Comparison of ENCODE assay signal across 15 mouse cellular contexts in the genomic region with DNA sequence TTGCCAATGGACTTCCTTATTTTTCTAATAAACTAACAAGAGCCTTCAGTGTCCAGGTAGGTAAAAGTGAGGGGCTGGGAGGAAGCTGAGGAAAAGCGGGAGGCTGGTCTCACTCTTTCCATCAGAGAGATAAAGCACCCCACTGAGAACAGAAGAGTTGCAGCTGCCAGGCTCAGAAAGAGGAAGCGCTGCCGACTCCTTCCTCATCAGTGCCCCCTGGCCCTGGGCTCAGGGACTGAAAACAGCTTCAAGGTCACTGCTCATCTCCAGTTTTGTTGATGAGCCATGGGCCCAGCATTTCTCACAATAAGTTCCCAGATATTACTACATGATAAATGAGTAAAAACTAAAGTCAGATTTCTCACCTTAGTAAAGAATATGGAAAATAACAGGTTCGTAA. TPM values are rescaled to one million over a fixed set of nuclear protein-coding genes. Genes with fewer than 3 reads are reported as not detected.
DNase-seq lines count a peak whose midpoint lies in the region; ATAC-seq and TF ChIP-seq lines count a peak whose summit lies in the region.
"Had no signal": no experiment of that assay in that cellular context is flagged by ENCODE, and none has a peak within 500 bp of the region (broad histone marks: within the 10 kb centered on the region; RNA-seq: fewer than 3 reads in every experiment).

No protein-coding gene starts in this region.

- H3K9me3 ChIP-seq in liver, postnatal 0 days (ENCODE audit: low read length): no peaks in the 10 kb centered on the region
- no peaks in the 10 kb centered on the region for H3K9me3 ChIP-seq in liver, embryonic 12.5 days (replicated peaks)
- no peaks in the 10 kb centered on the region for H3K9me3 ChIP-seq in CH12.LX (replicated peaks; ENCODE audit: low read length)
- no peaks in the 10 kb centered on the region for H3K9me3 ChIP-seq in stomach, postnatal 0 days (ENCODE audit: control insufficient read depth, low read length)
- H3K9me3 ChIP-seq: forebrain, embryonic 13.5 days; hindbrain, embryonic 13.5 days; limb, embryonic 15.5 days had no signal

- H3K9ac ChIP-seq in liver, postnatal 0 days (replicated peaks): no peak overlapping the region
- H3K9ac ChIP-seq in liver, embryonic 12.5 days: no peak overlapping the region
- H3K9ac ChIP-seq in CH12.LX (ENCODE audit: insufficient read depth, low read depth): no peak overlapping the region
- H3K9ac ChIP-seq in stomach, postnatal 0 days (ENCODE audit: low read length): no peak overlapping the region
- H3K9ac ChIP-seq: forebrain, embryonic 13.5 days; hindbrain, embryonic 13.5 days; limb, embryonic 15.5 days had no signal

- TF ChIP-seq EP300 in liver, postnatal 0 days (IDR thresholded peaks at IDR 0.05; ENCODE audit: low read depth): no peak
- TF ChIP-seq EP300 in CH12.LX (IDR thresholded peaks at IDR 0.05; ENCODE audit: low read length): peak; percentile 61; the same call in 1 of the 2 replicates
- no peak for TF ChIP-seq EP300 in stomach, postnatal 0 days (optimal IDR thresholded peaks at IDR 0.05)

- no peak overlapping the region for H3K4me2 ChIP-seq in liver, postnatal 0 days (ENCODE audit: low read depth, low read length)
- H3K4me2 ChIP-seq in liver, embryonic 12.5 days: no peak overlapping the region
- peak overlapping the region; percentile 33; the same call in 1 of the 2 replicates for H3K4me2 ChIP-seq in CH12.LX (ENCODE audit: insufficient read depth, low read depth, poor library complexity, severe bottlenecking)
- H3K4me2 ChIP-seq in stomach, postnatal 0 days (replicated peaks; ENCODE audit: low read depth): no peak overlapping the region
- H3K4me2 ChIP-seq: forebrain, embryonic 13.5 days; hindbrain, embryonic 13.5 days; limb, embryonic 15.5 days had no signal

- H3K4me1 ChIP-seq in liver, postnatal 0 days (ENCODE audit: insufficient read depth): peaks cover 16% of the 10 kb centered on the region; the same call in 1 of the 2 replicates
- H3K4me1 ChIP-seq in liver, embryonic 12.5 days: no peaks in the 10 kb centered on the region
- peaks cover 0 to 30% of the 10 kb centered on the region in 2 experiments; a peak in 2 of 4 replicates for H3K4me1 ChIP-seq in CH12.LX (ENCODE audit: control insufficient read depth in 1 of 2, insufficient read depth in 2 of 2)
- H3K4me1 ChIP-seq in stomach, postnatal 0 days (replicated peaks; ENCODE audit: control insufficient read depth, insufficient read depth): no peaks in the 10 kb centered on the region
- H3K4me1 ChIP-seq: forebrain, embryonic 13.5 days; hindbrain, embryonic 13.5 days; limb, embryonic 15.5 days had no signal

- WGBS in liver, postnatal 0 days (ENCODE audit: insufficient replicate concordance): 38% methylated on average over 4 of the region's 4 CpGs
- 25% methylated on average over 4 of the region's 4 CpGs for WGBS in liver, embryonic 12.5 days (ENCODE audit: insufficient replicate concordance)
- 71% methylated on average over 4 of the region's 4 CpGs for WGBS in stomach, postnatal 0 days

- H3K4me3 ChIP-seq in liver, postnatal 0 days (ENCODE audit: low read depth, low read length): no peak overlapping the region
- H3K4me3 ChIP-seq in liver, embryonic 12.5 days: no peak overlapping the region
- no peak overlapping the region for H3K4me3 ChIP-seq in CH12.LX (replicated peaks in 1 of 3; ENCODE audit: low read depth in 2 of 3, low read length in 2 of 3, poor library complexity in 1 of 3)
- no peak overlapping the region for H3K4me3 ChIP-seq in stomach, postnatal 0 days (ENCODE audit: low read depth, low read length)
- no peak overlapping the region for H3K4me3 ChIP-seq in layer of hippocampus, adult 2 months
- H3K4me3 ChIP-seq: forebrain, embryonic 13.5 days; hindbrain, embryonic 13.5 days; limb, embryonic 15.5 days had no signal

- H3K36me3 ChIP-seq in liver, postnatal 0 days (replicated peaks; ENCODE audit: insufficient read depth, low read length): no peaks in the 10 kb centered on the region
- H3K36me3 ChIP-seq in liver, embryonic 12.5 days: no peaks in the 10 kb centered on the region
- H3K36me3 ChIP-seq in CH12.LX (replicated peaks in 1 of 2; ENCODE audit: control insufficient read depth in 1 of 2, insufficient read depth in 1 of 2, low read length in 1 of 2): no peaks in the 10 kb centered on the region
- no peaks in the 10 kb centered on the region for H3K36me3 ChIP-seq in stomach, postnatal 0 days (ENCODE audit: control insufficient read depth, insufficient read depth, low read length)
- H3K36me3 ChIP-seq: hindbrain, embryonic 13.5 days; limb, embryonic 15.5 days had no signal

- peak; percentile 36; the same call in 1 of the 2 replicates for TF ChIP-seq CTCF in liver, postnatal 0 days (IDR thresholded peaks at IDR 0.05; ENCODE audit: low read depth)
- peak in 1 of 2 experiments; percentile 69; a peak in 2 of 4 replicates for TF ChIP-seq CTCF in CH12.LX (conservative IDR thresholded peaks at IDR 0.05 in 1 of 2, IDR thresholded peaks at IDR 0.05 in 1 of 2; ENCODE audit: low read depth in 2 of 2, low read length in 2 of 2)
- TF ChIP-seq CTCF in stomach, postnatal 0 days (IDR thresholded peaks at IDR 0.05; ENCODE audit: low read depth): peak; percentile 26; the same call in 1 of the 2 replicates
- TF ChIP-seq CTCF in layer of hippocampus, adult 2 months (conservative IDR thresholded peaks at IDR 0.05): no peak

- no peak for TF ChIP-seq POLR2A in CH12.LX (IDR thresholded peaks at IDR 0.05; ENCODE audit: low read depth, low read length)

- DNase-seq in liver, postnatal 0 days: no peak
- peak; percentile 73 for DNase-seq in CH12.LX (ENCODE audit: extremely low read depth)
- DNase-seq in stomach, postnatal 0 days (ENCODE audit: low spot score): no peak
- no peak for DNase-seq in cerebellum, adult 9-11 months
- no peak for DNase-seq in layer of hippocampus, adult 2 months (ENCODE audit: low spot score in 2 of 2)
- DNase-seq: cerebellum, adult 8-10 months; embryo, embryonic 11 days; midbrain, embryonic 14.5 days had no signal

- TF ChIP-seq RAD21 in CH12.LX (IDR thresholded peaks at IDR 0.05; ENCODE audit: low read depth, low read length): peak; percentile 60

- no peaks in the 10 kb centered on the region for H3K79me2 ChIP-seq in CH12.LX (replicated peaks; ENCODE audit: control insufficient read depth, extremely low read depth, insufficient read depth, poor library complexity, severe bottlenecking)

- H3K27me3 ChIP-seq in liver, postnatal 0 days (ENCODE audit: insufficient read depth, low read length): no peaks in the 10 kb centered on the region
- H3K27me3 ChIP-seq in liver, embryonic 12.5 days (replicated peaks): no peaks in the 10 kb centered on the region
- no peaks in the 10 kb centered on the region for H3K27me3 ChIP-seq in CH12.LX (replicated peaks)
- no peaks in the 10 kb centered on the region for H3K27me3 ChIP-seq in stomach, postnatal 0 days (ENCODE audit: control insufficient read depth, insufficient read depth, low read length)
- H3K27me3 ChIP-seq: forebrain, embryonic 13.5 days; hindbrain, embryonic 13.5 days; limb, embryonic 15.5 days; Patski had no signal

- in situ Hi-C loops in CH12.LX (cut with MboI; ENCODE audit: low pct_ligation_motif_present, low pct_unique_long_range_greater_than_20kb, low sequenced_read_pairs): loop anchor here (10.0 kb wide), 1 partner anchor 273 kb away; no protein-coding TSS in a partner anchor

- ATAC-seq in liver, postnatal 0 days: no peak
- no peak for ATAC-seq in liver, embryonic 12.5 days
- peak; percentile 89 for ATAC-seq in granulocyte monocyte progenitor cell, adult 5-6 weeks (replicated peaks; ENCODE audit: poor library complexity, severe bottlenecking)
- ATAC-seq in stomach, postnatal 0 days (ENCODE audit: low FRiP score, low TSS enrichment): no peak
- ATAC-seq: forebrain, embryonic 13.5 days; Patski had no signal

- dilution Hi-C loops in CH12.LX (cut with MboI; ENCODE audit: extremely low pct_ligation_motif_present, extremely low pct_unique_long_range_greater_than_20kb, low sequenced_read_pairs): no loop called here

- H3K27ac ChIP-seq in liver, postnatal 0 days (ENCODE audit: low read depth): no peak overlapping the region
- H3K27ac ChIP-seq in liver, embryonic 12.5 days: no peak overlapping the region
- no peak overlapping the region for H3K27ac ChIP-seq in CH12.LX (ENCODE audit: insufficient read depth, low read depth)
- no peak overlapping the region for H3K27ac ChIP-seq in stomach, postnatal 0 days (replicated peaks)
- H3K27ac ChIP-seq in layer of hippocampus, adult 2 months: no peak overlapping the region
- H3K27ac ChIP-seq: forebrain, embryonic 13.5 days; hindbrain, embryonic 13.5 days; kidney, postnatal 0 days; limb, embryonic 15.5 days had no signal

TF ChIP-seq in CH12.LX, 34 proteins besides CTCF, POLR2A, EP300 and RAD21 (continues in another document):
- TF ChIP-seq SMC3 (IDR thresholded peaks at IDR 0.05; ENCODE audit: low read depth, low read length) (peak; percentile 82), MAFK (IDR thresholded peaks at IDR 0.05; ENCODE audit: insufficient replicate concordance, low read length) (no peak), IRF4 (IDR thresholded peaks at IDR 0.05; ENCODE audit: low read depth, low read length) (peak; percentile 37; the same call in 1 of the 2 replicates), ZC3H11A (IDR thresholded peaks at IDR 0.05; ENCODE audit: low read depth, low read length) (no peak), PAX5 (IDR thresholded peaks at IDR 0.05; ENCODE audit: low read length) (no peak), RCOR1 (conservative IDR thresholded peaks at IDR 0.05; ENCODE audit: low read depth, low read length) (no peak), POLR2AphosphoS2 (IDR thresholded peaks at IDR 0.05; ENCODE audit: low read depth, low read length) (no peak), MAX (IDR thresholded peaks at IDR 0.05; ENCODE audit: low read length) (no peak), ELF1 (IDR thresholded peaks at IDR 0.05; ENCODE audit: low read depth, low read length) (peak; percentile 48; the same call in 1 of the 2 replicates), TCF12 (IDR thresholded peaks at IDR 0.05; ENCODE audit: low read depth, low read length) (no peak), HCFC1 (IDR thresholded peaks at IDR 0.05; ENCODE audit: low read depth, low read length) (no peak), ZNF384 (IDR thresholded peaks at IDR 0.05; ENCODE audit: low read depth, low read length) (no peak), JUN (IDR thresholded peaks at IDR 0.05; ENCODE audit: insufficient read depth, low read depth, low read length) (0 out of 2 replicates have a peak, but pooled peaks have one; percentile 42)

RNA-seq across cellular contexts. Expression of gene Frmd6, which starts 57.4 kb away (rescaled TPM):
- 2.0 and 2.4 TPM in 2 replicates for polyA plus RNA-seq in liver, postnatal 0 days (2015; fragmentation: Nextera tagmentation; extraction: Ambion mirVana)
- 5.0 and 5.3 TPM in 2 replicates for polyA plus RNA-seq in liver, embryonic 12.5 days (2016; fragmentation: Nextera tagmentation; extraction: Ambion mirVana)
- total RNA-seq in CH12.LX (2012; rRNA removed): 2.5 and 2.7 TPM in 2 replicates
- 3.1 and 3.5 TPM in 2 replicates for total RNA-seq in CH12.LX (2014; rRNA removed)
- 4.5 and 4.7 TPM in 2 replicates for polyA plus RNA-seq in CH12.LX (2012; ENCODE audit: insufficient read length, low read depth)
- 2.6 and 4.1 TPM in 2 replicates for total RNA-seq in granulocyte monocyte progenitor cell, adult 5-6 weeks (2014; fragmentation: Nextera tagmentation)
- 4.1 and 7.4 TPM in 2 replicates for total RNA-seq in granulocyte monocyte progenitor cell, adult 5-6 weeks (2017)
- polyA plus RNA-seq in stomach, postnatal 0 days (2015; fragmentation: Nextera tagmentation; extraction: Ambion mirVana): 17.1 and 17.2 TPM in 2 replicates
- 10 to 100 TPM; 17.6 to 18.4 TPM for total RNA-seq in layer of hippocampus, adult 2 months (2021)
